ENCODE assay signal across 15 mouse cellular contexts in genomic region chr7:81604991-81605390, GRCm38 (mm10).
"Had no signal": no experiment of that assay in that cellular context is flagged by ENCODE, and none has a peak within 500 bp of the region (broad histone marks: within the 10 kb centered on the region; RNA-seq: fewer than 3 reads in every experiment).

No protein-coding gene starts in this region.

- H3K4me1 ChIP-seq: lung, embryonic 15.5 days; midbrain, embryonic 12.5 days had no signal

- H3K9ac ChIP-seq: kidney, embryonic 15.5 days; lung, embryonic 15.5 days; midbrain, embryonic 12.5 days had no signal

- H3K4me3 ChIP-seq: kidney, embryonic 15.5 days; left cerebral cortex, adult 2 months; limb, embryonic 10.5 days; lung, embryonic 15.5 days; megakaryocyte, embryonic 14.5 days; midbrain, embryonic 12.5 days had no signal

- H3K9me3 ChIP-seq: kidney, embryonic 15.5 days; limb, embryonic 10.5 days; lung, embryonic 15.5 days; megakaryocyte, embryonic 14.5 days; midbrain, embryonic 12.5 days had no signal

- H3K4me2 ChIP-seq: kidney, embryonic 15.5 days; lung, embryonic 15.5 days; midbrain, embryonic 12.5 days had no signal

- H3K27me3 ChIP-seq: kidney, embryonic 15.5 days; lung, embryonic 15.5 days; midbrain, embryonic 12.5 days had no signal

- ATAC-seq: intestine, embryonic 16.5 days had no signal

- H3K27ac ChIP-seq: kidney, embryonic 15.5 days; left cerebral cortex, adult 2 months; limb, embryonic 10.5 days; lung, embryonic 15.5 days; macrophage; midbrain, embryonic 12.5 days; stomach, postnatal 0 days had no signal

- DNase-seq: kidney, adult 2 months; kidney, postnatal 14 days; lung, postnatal 14 days; right cerebral cortex, postnatal 14 days; thymus, adult 2 months; thymus, postnatal 36 days had no signal

- H3K36me3 ChIP-seq: kidney, embryonic 15.5 days; limb, embryonic 10.5 days; lung, embryonic 15.5 days; midbrain, embryonic 12.5 days had no signal
